Mouse (Mus musculus): ENCODE measurements around the gene Tyw1. TPM values are rescaled to one million over a fixed set of nuclear protein-coding genes. Genes with fewer than 3 reads are reported as not detected.

Tyw1 gene
- polyA plus RNA-seq, 2 experiments from 2014 or later, result 31.6 to 36.5 TPM

GRCm38 (mm10) chr5:130316321-130316720, 60.9 kb downstream of the Tyw1 start:
- ATAC-seq, result no peak

- ATAC-seq, result no peak
Measured at GRCm38 (mm10) chr5:130319783-130320182, 64.4 kb downstream of the Tyw1 start.

- ATAC-seq, result no peak
Measured at GRCm38 (mm10) chr5:130320485-130320884, 65.1 kb downstream of the Tyw1 start.

- ATAC-seq, result no peak
Measured at GRCm38 (mm10) chr5:130325486-130325885, 70.1 kb downstream of the Tyw1 start.

GRCm38 (mm10) chr5:130327615-130328263, 72.3 kb downstream of the Tyw1 start:
- ATAC-seq, result no peak

- no peak for ATAC-seq
Measured at GRCm38 (mm10) chr5:130328366-130328765, 72.9 kb downstream of the Tyw1 start.

- no peak for ATAC-seq
Measured at GRCm38 (mm10) chr5:130329889-130330288, 74.5 kb downstream of the Tyw1 start.

- ATAC-seq, result no peak
Measured at GRCm38 (mm10) chr5:130330801-130331200, 75.4 kb downstream of the Tyw1 start.

- no peak for ATAC-seq
Measured at GRCm38 (mm10) chr5:130331206-130331605, 75.8 kb downstream of the Tyw1 start.

GRCm38 (mm10) chr5:130333566-130333965, 78.1 kb downstream of the Tyw1 start:
- no peak for ATAC-seq

GRCm38 (mm10) chr5:130333971-130334370, 78.6 kb downstream of the Tyw1 start:
- ATAC-seq, result no peak

- no peak for ATAC-seq
Measured at GRCm38 (mm10) chr5:130335462-130335861, 80.0 kb downstream of the Tyw1 start.

- ATAC-seq, result no peak
Measured at GRCm38 (mm10) chr5:130340656-130341055, 85.2 kb downstream of the Tyw1 start.

GRCm38 (mm10) chr5:130344999-130345398, 89.6 kb downstream of the Tyw1 start:
- ATAC-seq, result no peak

- no peak for ATAC-seq
Measured at GRCm38 (mm10) chr5:130345871-130346270, 90.5 kb downstream of the Tyw1 start.

GRCm38 (mm10) chr5:130355223-130355622, 99.8 kb downstream of the Tyw1 start:
- no peak for ATAC-seq

- no peak for ATAC-seq
Measured at GRCm38 (mm10) chr5:130363111-130363510, 107.7 kb downstream of the Tyw1 start.

- ATAC-seq, result no peak
Measured at GRCm38 (mm10) chr5:130363773-130364172, 108.4 kb downstream of the Tyw1 start.

- no peak for ATAC-seq
Measured at GRCm38 (mm10) chr5:130368236-130368635, 112.8 kb downstream of the Tyw1 start.

GRCm38 (mm10) chr5:130369237-130369636, 113.8 kb downstream of the Tyw1 start, which contains the start of gene Caln1:
Gene Caln1, plus strand, starts transcription at chr5:130369455.
- no peak for ATAC-seq

GRCm38 (mm10) chr5:130375411-130375810, 120.0 kb downstream of the Tyw1 start:
- ATAC-seq, result no peak

- ATAC-seq, result no peak
Measured at GRCm38 (mm10) chr5:130384222-130384912, 128.9 kb downstream of the Tyw1 start, which contains the start of gene A330070K13Rik. Gene A330070K13Rik, minus strand, starts transcription at chr5:130384631.

GRCm38 (mm10) chr5:130386418-130386817, 131.0 kb downstream of the Tyw1 start:
- ATAC-seq, result no peak
